Mouse (Mus musculus): Measurements from ENCODE around the gene Tcam1. TPM values are rescaled to one million over a fixed set of nuclear protein-coding genes. Genes with fewer than 3 reads are reported as not detected.

Tcam1 gene
- polyA plus RNA-seq (2012; rRNA removed), result 0.15 and 0.16 TPM in 2 replicates

DNA sequence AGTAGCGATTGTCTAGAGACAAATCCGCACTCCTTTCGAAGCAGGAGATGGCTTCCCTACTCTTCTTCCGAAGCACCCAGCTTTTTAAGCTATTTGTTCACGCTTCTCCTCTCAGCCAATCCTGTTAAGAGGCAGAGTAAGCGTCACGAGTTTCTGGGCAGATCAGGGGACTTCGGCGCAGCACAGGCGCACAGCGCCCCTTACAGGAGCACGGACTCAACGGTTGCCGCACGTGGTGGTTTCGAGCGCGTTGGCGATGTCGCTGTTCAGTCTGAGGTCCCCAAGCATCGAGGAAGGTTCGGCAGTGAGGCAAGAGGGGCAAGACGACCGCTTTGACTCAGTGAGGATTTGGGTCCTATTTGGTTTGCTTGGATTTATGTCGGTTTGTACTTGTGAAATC is at the start of gene Tcam1:
Gene Tcam1, plus strand, starts transcription at position 219 of the 400 bp plus-strand sequence.

DNA sequence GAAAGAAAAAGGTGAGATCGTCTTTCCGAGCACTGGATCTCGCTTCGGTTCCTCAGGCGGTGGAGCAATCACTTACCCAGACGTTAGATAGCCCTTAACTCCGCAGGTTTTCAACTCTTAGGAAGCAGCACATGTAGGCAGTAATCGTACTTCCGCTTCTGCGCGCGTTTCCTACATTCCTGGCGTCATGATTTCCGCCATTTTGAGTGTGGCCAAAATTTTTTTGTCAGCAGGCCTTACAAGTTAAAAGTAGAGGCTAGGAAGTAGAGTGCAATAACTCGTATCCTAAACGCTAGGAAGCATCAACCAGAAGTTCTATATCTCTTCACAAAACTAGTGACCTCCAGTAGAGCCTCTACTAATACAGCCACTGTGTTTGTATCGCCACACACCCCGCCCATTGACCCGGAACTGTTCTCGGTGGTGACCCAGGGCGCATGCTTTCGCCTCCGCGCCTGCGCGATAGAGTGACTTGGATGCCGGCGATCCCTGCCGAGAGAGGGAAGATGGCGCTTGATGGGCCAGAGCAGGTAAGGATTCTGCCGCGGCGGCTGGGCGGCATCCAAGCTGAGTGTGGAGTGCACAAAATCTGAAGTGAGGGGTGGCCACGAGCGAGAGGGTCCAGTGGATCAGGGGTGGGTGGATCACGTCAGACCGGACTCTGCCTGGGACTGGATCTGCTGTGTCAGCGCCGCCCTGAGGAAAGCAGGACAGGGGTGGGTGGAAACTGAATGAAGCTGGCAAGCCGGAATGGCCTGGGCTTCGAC is 20.6 kb upstream of the Tcam1 start, which contains the start of the genes Ftsj3 and Psmc5:
Gene Ftsj3, minus strand, starts transcription at position 395 of the 767 bp plus-strand sequence.
Gene Psmc5, plus strand, starts transcription at position 470 of the 767 bp plus-strand sequence.

GRCm38 (mm10) chr11:106272644-106273310 is 3.7 kb upstream of the Tcam1 start, which contains the start of gene Smarcd2:
TSS of gene Smarcd2 (minus strand) at chr11:106272972.

DNA sequence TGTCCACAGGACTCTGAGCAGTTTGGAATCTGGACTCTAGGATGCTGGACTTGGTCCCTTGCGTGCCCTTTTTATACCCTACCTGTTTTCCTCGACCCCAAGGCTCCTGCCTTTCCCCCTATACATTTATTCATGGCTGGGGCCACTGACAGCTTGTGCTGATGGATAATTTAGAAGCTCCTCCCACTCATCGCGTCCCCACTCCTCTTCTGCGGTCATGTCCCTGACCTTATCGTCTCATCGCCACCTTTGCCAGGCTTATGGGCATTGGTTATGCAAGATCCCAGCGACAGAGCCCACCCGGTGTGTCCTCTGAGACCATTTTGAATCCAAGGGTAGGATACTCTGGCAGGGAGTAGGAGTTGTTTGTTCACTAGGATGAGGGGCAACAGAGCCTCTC is 25.3 kb downstream of the Tcam1 start, which contains the start of gene Gh:
Gene Gh, minus strand, starts transcription at position 101 of the 400 bp plus-strand sequence.

DNA sequence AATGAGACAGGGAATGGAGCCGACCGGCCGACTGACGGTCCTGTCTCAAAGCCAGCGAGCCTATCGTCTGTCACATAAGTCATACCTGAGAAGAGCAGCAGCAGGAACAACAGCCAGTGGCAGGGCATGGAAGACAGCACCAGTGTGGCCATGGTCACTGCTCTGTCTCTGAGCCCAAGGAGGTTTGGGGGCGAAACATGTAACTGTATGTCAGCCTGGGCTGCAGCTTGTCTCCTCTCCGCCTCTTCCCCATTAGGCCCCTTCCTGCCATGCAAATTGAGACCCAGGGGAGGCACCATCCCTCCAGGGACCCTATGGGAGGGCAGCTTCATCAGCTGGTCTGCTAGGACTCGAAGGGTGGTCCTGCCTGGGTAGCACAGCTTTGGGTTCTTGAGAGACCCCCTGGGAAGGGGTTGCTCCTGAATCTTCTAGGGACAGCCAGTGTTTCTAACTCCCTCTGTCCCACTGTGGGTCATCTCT is 37.9 kb downstream of the Tcam1 start, which contains the start of gene Cd79b:
Gene Cd79b, minus strand, starts transcription at position 430 of the 480 bp plus-strand sequence.

Other genes starting within 250 kb of the Tcam1 start
- gene Dcaf7, start 239.8 kb upstream of the Tcam1 start, polyA plus RNA-seq (2012; rRNA removed), result 15.1 and 16.7 TPM in 2 replicates
- gene Taco1, start 210.6 kb upstream of the Tcam1 start, polyA plus RNA-seq (2012; rRNA removed), result 9.1 and 9.6 TPM in 2 replicates
- gene Map3k3, start 192.1 kb upstream of the Tcam1 start, polyA plus RNA-seq (2012; rRNA removed), result 5.1 and 6.2 TPM in 2 replicates
- gene Gm10840, start 115.8 kb upstream of the Tcam1 start, polyA plus RNA-seq (2012; rRNA removed), result not detected in 2 replicates
- 23.6 and 28.2 TPM in 2 replicates for gene Limd2, start 115.8 kb upstream of the Tcam1 start, polyA plus RNA-seq (2012; rRNA removed)
- 8.8 and 10.2 TPM in 2 replicates for gene Strada, start 74.5 kb upstream of the Tcam1 start, polyA plus RNA-seq (2012; rRNA removed)
- 21.0 and 21.5 TPM in 2 replicates for gene Ccdc47, start 60.3 kb upstream of the Tcam1 start, polyA plus RNA-seq (2012; rRNA removed)
- 15.8 and 16.0 TPM in 2 replicates for gene Ddx42, start 59.7 kb upstream of the Tcam1 start, polyA plus RNA-seq (2012; rRNA removed)
- 29.7 and 30.8 TPM in 2 replicates for gene Ftsj3, start 20.6 kb upstream of the Tcam1 start, polyA plus RNA-seq (2012; rRNA removed)
- gene Psmc5, start 20.5 kb upstream of the Tcam1 start, polyA plus RNA-seq (2012; rRNA removed), result 120 and 129 TPM in 2 replicates
- gene Smarcd2, start 3.7 kb upstream of the Tcam1 start, polyA plus RNA-seq (2012; rRNA removed), result 34.1 and 35.7 TPM in 2 replicates
- 0.03 TPM in 1 of 2 replicates, not detected in the other for gene Gh, start 25.2 kb downstream of the Tcam1 start, polyA plus RNA-seq (2012; rRNA removed)
- gene Cd79b, start 38.1 kb downstream of the Tcam1 start, polyA plus RNA-seq (2012; rRNA removed), result 2.7 and 4.1 TPM in 2 replicates
- gene Scn4a, start 76.6 kb downstream of the Tcam1 start, polyA plus RNA-seq (2012; rRNA removed), result 0.01 and 0.03 TPM in 2 replicates
- not detected in 2 replicates for gene Prr29, start 88.8 kb downstream of the Tcam1 start, polyA plus RNA-seq (2012; rRNA removed)
- gene Icam2, start 111.4 kb downstream of the Tcam1 start, polyA plus RNA-seq (2012; rRNA removed), result 11.7 and 15.2 TPM in 2 replicates
- 4.4 and 5.1 TPM in 2 replicates for gene Ern1, start 211.2 kb downstream of the Tcam1 start, polyA plus RNA-seq (2012; rRNA removed)